Mouse (Mus musculus): ENCODE data around the gene Rps3a1. TPM values are rescaled to one million over a fixed set of nuclear protein-coding genes. Genes with fewer than 3 reads are reported as not detected.
"Not testable (repeated sequence)": the region's sequence is repeated elsewhere in the genome, so short reads cannot be mapped to it uniquely, and the experiment has no call there.

Gene Rps3a1
- polyA plus RNA-seq, 1 experiment from 2014 or later, result 1,198 TPM

DNA sequence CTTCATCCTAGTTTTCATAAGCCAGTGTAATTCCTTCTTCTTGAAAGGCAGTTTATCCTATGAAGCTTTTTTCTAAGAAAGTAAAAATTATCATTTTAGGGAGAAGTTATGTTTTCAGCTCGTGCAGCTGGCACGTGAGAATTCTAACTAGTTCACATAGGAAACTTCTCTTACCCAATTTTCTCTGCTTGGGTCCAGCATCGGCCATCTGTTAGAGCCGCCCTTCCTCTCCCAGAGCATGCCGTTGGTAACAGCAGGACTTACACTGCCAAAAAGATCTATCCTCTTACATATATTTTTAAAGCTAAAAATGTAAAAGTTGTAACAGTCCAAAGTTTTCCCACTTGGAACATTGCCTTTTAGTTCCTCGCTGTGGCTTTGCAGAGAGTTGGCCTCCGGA is 33.4 kb downstream of the Rps3a1 start:
- Histone ChIP-seq H3K4me1 (peaks cover 10% of the 10 kb centered on the region), H3K36me3 (replicated peaks) (peaks cover 4% of the 10 kb centered on the region; the same call in 1 of the 2 replicates), H3K27ac (replicated peaks) (0 out of 2 replicates have a peak overlapping the region, but pooled peaks have one; percentile 16), H3K9me3 (no peaks in the 10 kb centered on the region), H3K27me3 (replicated peaks; ENCODE audit: low read depth, poor library complexity, severe bottlenecking) (no peaks in the 10 kb centered on the region), H3K4me3 (no peak overlapping the region)
- 91% methylated on average over 7 of the region's 7 CpGs for WGBS
- DNase-seq (ENCODE audit: low spot score), result no peak

DNA sequence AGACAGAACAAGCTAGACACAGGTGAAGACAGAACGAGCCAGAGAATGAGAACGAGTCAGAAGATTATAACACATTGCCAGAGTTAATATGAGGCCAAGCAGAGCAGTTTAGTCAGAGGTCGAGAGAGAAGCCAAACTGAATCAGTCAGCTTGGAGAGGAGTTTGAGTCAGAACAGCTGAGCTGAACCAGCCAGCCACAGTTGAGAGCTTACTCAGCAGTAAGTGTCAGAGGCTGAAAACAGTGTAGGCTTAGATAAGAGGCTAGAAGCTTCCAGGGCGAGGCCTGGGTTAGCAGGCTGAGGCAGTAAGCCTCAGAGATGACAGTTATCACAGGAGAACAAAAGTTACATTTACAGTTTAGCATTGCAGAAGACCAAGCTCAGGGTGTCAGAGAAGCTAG is 33.9 kb downstream of the Rps3a1 start:
- no peak for DNase-seq (ENCODE audit: low spot score)
- Histone ChIP-seq H3K36me3 (replicated peaks) (peaks cover 4% of the 10 kb centered on the region; the same call in 1 of the 2 replicates), H3K27me3 (replicated peaks; ENCODE audit: low read depth, poor library complexity, severe bottlenecking) (no peaks in the 10 kb centered on the region), H3K4me3 (no peak overlapping the region), H3K4me1 (peaks cover 10% of the 10 kb centered on the region), H3K9me3 (no peaks in the 10 kb centered on the region), H3K27ac (replicated peaks) (no peak overlapping the region)
- 90% methylated on average over 4 of the region's 4 CpGs for WGBS

DNA sequence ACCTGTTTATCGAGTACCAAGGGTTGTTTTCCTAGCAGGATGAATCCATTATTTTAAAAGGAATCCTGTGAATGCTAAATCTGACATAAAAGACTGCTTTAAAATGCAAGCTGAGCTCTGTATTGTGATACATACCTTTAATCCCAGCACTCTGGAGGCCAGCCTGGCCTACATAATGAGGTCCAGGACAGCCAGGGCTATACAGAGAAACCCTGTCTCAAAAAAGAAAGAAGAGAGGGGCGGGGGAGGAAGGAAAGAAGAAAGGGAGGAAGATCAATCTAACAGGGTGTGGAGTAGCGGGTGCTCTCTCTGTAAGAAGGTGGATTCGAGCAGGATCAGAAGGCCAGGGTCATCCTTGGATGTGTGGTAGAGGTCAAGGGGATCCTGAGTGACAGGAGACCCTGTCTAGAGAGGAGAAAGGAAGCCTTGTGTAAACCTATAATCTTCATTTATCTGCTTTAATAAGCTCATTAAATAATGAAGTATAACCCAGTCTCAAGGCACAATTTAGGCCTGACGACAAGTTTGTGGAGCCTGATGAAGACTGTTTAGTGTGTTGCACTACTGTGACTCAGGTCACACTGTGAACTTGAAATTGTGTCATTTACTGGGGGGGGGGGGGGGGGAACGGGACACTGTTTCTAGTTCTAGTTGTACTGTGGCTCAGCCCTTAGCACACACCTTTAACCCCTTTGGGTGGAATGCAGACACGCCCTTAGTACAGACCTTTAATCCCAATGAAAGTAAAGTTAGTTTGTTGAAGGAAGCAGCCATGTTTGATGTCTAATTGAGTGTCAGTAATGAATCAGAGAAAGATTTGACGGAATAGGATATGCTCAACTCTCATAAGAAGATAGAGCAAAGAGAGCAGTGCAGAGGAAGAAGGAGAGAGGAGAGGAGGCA is 34.6 kb downstream of the Rps3a1 start:
- Histone ChIP-seq H3K4me3 (no peak overlapping the region), H3K36me3 (replicated peaks) (peaks cover under 1% of the 10 kb centered on the region; the same call in 1 of the 2 replicates), H3K9me3 (no peaks in the 10 kb centered on the region), H3K27me3 (replicated peaks; ENCODE audit: low read depth, poor library complexity, severe bottlenecking) (no peaks in the 10 kb centered on the region), H3K27ac (replicated peaks) (no peak overlapping the region; the same call in 1 of the 2 replicates), H3K4me1 (peaks cover 10% of the 10 kb centered on the region)
- WGBS, result 70% methylated on average over 8 of the region's 8 CpGs
- DNase-seq (ENCODE audit: low spot score), result no peak

DNA sequence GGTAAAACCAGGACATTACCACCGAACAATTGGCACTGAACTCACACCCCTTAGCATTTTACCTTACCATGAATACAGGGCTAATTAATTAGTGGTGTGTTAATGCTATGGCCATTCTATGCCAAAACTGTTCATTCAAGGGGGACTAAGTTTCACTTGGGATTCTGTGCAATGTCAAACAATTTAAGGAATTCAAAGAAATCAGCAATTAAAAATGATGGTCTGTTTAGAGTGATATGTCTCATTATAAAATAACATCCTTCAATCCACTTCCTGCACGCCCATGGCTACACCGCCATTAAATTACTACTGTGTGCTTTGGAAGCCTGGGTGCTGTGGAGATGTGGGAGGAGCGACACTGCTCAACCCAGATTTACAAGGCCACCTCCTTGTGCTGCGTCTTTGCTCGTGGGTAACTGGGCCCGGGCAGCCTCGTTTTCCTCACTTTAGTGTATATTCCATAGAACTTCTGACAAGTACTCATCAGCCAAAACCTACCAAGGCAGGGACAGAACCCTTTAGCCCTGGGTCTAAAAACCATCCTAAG is 36.3 kb downstream of the Rps3a1 start:
- H3K9me3 ChIP-seq, result no peaks in the 10 kb centered on the region
- WGBS, result 91% methylated on average over 8 of the region's 8 CpGs
- peaks cover 10% of the 10 kb centered on the region for H3K4me1 ChIP-seq
- no peak overlapping the region for H3K27ac ChIP-seq (replicated peaks)
- no peak for DNase-seq (ENCODE audit: low spot score)
- H3K27me3 ChIP-seq (replicated peaks; ENCODE audit: low read depth, poor library complexity, severe bottlenecking), result no peaks in the 10 kb centered on the region
- peaks cover 6% of the 10 kb centered on the region; the same call in 1 of the 2 replicates for H3K36me3 ChIP-seq (replicated peaks)
- no peak overlapping the region for H3K4me3 ChIP-seq

DNA sequence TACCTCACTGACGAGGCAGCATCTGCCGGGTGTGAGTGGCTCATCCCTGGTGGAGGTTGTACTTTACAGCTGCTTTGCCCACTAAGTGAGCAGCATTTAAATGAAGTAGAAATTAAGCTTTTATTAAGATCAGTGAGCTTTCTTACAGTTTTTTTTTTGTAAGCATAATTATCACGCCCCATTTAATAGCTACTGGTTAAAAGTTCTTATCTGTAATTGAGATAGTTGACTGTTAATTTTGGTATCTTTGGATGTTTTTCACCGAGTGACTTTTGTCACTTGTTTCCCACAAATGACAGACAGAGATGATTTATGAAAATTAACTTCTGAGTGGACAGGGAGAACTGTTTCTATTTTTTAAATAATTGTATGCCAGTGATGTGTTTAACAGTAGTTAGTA is 37.6 kb downstream of the Rps3a1 start:
- 91% methylated on average over 4 of the region's 4 CpGs for WGBS
- H3K4me1 ChIP-seq, result peaks cover 6% of the 10 kb centered on the region
- H3K27ac ChIP-seq (replicated peaks), result no peak overlapping the region
- H3K27me3 ChIP-seq (replicated peaks; ENCODE audit: low read depth, poor library complexity, severe bottlenecking), result no peaks in the 10 kb centered on the region
- H3K4me3 ChIP-seq, result no peak overlapping the region
- peaks cover 6% of the 10 kb centered on the region; the same call in 1 of the 2 replicates for H3K36me3 ChIP-seq (replicated peaks)
- no peaks in the 10 kb centered on the region for H3K9me3 ChIP-seq
- DNase-seq (ENCODE audit: low spot score), result no peak

DNA sequence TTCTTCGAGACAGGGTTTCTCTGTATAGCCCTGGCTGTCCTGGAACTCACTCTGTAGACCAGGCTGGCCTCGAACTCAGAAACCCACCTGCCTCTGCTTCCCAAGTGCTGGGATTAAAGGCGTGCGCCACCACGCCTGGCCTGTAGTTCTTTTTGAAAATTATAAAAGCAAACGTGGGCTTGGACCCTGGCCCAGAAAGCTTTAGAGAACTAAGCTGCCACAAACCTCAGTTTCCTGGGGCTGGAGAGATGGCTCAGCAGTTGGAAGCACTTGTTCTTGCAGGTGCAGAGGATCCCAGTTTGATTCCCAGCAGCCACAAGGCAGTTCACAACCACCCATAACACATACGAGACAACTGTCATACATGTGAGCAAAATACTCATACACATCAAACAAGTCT is 38.1 kb downstream of the Rps3a1 start:
- WGBS, result 93% methylated on average over 7 of the region's 7 CpGs
- not testable (repeated sequence) for H3K4me3 ChIP-seq; H3K4me1 ChIP-seq; H3K9me3 ChIP-seq; H3K27ac ChIP-seq (replicated peaks); DNase-seq (ENCODE audit: low spot score); H3K27me3 ChIP-seq (replicated peaks; ENCODE audit: low read depth, poor library complexity, severe bottlenecking); H3K36me3 ChIP-seq (replicated peaks)

DNA sequence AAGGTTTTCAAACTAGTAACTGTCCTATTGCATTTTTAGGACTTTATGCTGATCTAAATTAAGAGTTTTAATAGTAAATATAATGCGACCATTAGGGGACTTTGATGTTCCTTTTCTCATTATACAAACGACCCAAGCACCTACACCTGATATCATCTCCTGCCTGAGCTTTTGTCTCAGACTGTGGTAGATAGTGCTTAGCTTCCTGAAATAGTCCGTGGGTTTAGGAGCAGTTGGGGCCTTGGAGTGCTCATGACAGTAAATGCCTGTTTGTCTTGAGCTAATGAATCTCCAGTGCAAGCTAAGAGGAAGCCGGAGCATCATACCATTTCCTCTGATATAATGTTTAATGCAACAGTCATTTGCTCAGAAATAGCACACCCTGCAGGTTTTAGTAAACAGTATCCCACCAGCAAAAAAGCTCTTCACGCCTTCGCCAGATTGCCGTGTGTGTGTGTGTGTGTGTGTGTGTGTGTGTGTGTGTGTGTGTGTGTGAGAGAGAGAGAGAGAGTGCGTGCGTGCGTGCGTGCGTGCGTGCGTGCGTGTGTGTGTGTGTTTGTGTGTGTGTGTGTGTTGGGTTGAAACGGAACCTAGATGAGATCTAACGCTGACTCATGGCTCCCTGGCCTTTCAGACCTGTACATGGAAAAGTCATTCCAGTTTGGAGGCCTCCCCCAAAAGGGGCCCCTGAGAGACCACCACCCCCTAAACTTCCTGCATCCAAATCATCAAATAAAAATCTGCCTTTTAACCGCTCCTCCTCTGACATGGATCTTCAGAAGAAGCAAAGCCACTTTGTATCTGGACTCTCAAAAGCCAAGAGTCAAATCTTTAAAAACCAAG is 38.8 kb downstream of the Rps3a1 start:
- Histone ChIP-seq H3K4me3 (no peak overlapping the region), H3K4me1 (0 out of 2 replicates have a peak, but pooled peaks cover 3% of the 10 kb centered on the region), H3K9me3 (no peaks in the 10 kb centered on the region), H3K36me3 (replicated peaks) (peaks cover 6% of the 10 kb centered on the region; the same call in 1 of the 2 replicates), H3K27ac (replicated peaks) (no peak overlapping the region), H3K27me3 (replicated peaks; ENCODE audit: low read depth, poor library complexity, severe bottlenecking) (no peaks in the 10 kb centered on the region)
- 90% methylated on average over 18 of the region's 18 CpGs for WGBS
- DNase-seq (ENCODE audit: low spot score), result no peak

DNA sequence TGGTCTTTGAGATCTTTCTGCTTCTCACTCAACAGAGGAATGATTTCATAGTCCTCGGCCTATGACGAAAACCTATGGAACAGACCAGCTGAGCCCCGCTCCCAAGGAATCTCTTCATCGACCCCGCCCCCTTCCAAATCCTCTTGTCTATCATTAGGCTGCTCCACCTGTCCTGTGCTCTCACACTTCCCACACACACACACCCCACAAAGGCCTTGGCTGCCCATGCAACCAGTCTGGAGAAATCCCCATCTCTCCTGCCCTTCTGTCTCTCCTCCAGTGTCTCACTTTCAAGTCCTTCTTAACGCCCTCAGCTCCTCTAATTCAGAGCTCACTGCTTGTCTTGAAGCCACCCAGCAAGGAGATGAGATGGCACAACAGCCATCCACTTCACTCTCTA is 40.5 kb downstream of the Rps3a1 start:
- H3K27me3 ChIP-seq (replicated peaks; ENCODE audit: low read depth, poor library complexity, severe bottlenecking), result no peaks in the 10 kb centered on the region
- WGBS, result 88% methylated on average over 6 of the region's 6 CpGs
- H3K27ac ChIP-seq (replicated peaks), result no peak overlapping the region
- peaks cover 6% of the 10 kb centered on the region; the same call in 1 of the 2 replicates for H3K36me3 ChIP-seq (replicated peaks)
- 0 out of 2 replicates have a peak, but pooled peaks cover 2% of the 10 kb centered on the region for H3K4me1 ChIP-seq
- DNase-seq (ENCODE audit: low spot score), result no peak
- no peaks in the 10 kb centered on the region for H3K9me3 ChIP-seq
- H3K4me3 ChIP-seq, result no peak overlapping the region

DNA sequence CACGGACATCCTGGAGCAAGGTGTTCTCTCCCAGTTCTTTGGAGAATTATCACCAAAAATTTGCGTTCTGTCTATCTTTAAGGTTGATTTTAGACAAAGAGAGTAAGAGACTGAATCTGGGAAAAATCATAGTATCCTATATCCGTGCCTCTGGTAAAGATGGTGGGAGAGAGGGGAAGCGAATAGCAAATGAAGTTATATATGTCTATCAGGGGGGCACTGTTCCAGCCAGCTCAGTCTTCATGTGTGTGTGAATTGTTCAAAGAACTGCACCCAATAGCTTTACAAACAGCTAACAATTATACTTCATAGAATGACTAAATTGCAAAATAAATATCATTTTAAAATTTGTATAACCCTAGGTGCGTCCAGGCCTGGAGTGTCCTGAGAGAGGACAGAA is 48.6 kb downstream of the Rps3a1 start:
- 75% methylated on average over 5 of the region's 5 CpGs for WGBS
- H3K36me3 ChIP-seq (replicated peaks), result 0 out of 2 replicates have a peak, but pooled peaks cover 4% of the 10 kb centered on the region
- H3K27ac ChIP-seq (replicated peaks), result peak overlapping the region; percentile 79
- no peaks in the 10 kb centered on the region for H3K9me3 ChIP-seq
- H3K4me3 ChIP-seq, result no peak overlapping the region
- H3K27me3 ChIP-seq (replicated peaks; ENCODE audit: low read depth, poor library complexity, severe bottlenecking), result no peaks in the 10 kb centered on the region
- H3K4me1 ChIP-seq, result peaks cover 30% of the 10 kb centered on the region
- no peak for DNase-seq (ENCODE audit: low spot score)

DNA sequence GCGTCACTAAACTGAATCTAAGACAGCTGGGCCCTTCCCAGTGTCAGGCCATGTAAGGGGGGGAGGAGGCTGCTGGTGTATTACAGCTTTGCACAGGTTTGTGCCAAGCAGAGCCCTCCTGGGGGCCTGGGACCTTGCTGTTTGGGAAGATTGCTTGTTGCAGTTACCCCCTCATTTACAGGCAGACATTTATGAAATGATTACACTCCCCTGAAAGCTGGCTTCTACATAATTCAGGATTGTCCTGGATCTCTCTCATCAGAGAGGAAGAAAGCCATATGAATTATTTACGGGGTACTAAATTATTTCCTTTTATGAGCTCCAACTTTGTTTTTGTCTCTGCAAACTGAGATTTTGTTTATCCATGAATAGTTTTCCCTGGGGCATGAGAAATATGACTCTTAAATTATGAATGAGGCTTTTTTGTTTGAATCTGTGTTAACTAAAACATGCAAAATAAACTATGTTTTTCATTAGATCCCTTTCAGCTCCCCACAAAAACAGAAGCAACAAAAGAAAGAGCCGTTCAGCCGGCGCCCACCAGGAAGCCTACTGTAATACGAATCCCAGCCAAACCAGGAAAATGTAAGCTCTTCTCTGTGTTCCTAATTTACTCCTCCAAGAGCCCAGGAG is 49.2 kb downstream of the Rps3a1 start:
- DNase-seq (ENCODE audit: low spot score), result no peak
- H3K4me1 ChIP-seq, result peaks cover 30% of the 10 kb centered on the region

More for the DNA sequence above, 49.2 kb downstream of the Rps3a1 start:
- H3K4me3 ChIP-seq, result no peak overlapping the region
- H3K27ac ChIP-seq (replicated peaks), result peak overlapping the region; percentile 79
- 0 out of 2 replicates have a peak, but pooled peaks cover 4% of the 10 kb centered on the region for H3K36me3 ChIP-seq (replicated peaks)
- no peaks in the 10 kb centered on the region for H3K9me3 ChIP-seq
- 35% methylated on average over 6 of the region's 6 CpGs for WGBS
- no peaks in the 10 kb centered on the region for H3K27me3 ChIP-seq (replicated peaks; ENCODE audit: low read depth, poor library complexity, severe bottlenecking)
